Mouse (Mus musculus): ENCODE data around the gene Cep131.

- TF ChIP-seq CTCF (IDR thresholded peaks at IDR 0.05; ENCODE audit: low read depth) = no peak
- no peak for TF ChIP-seq EP300 (IDR thresholded peaks at IDR 0.05; ENCODE audit: low read depth)
These were observed 53.2 kb downstream of the Cep131 start for GRCm38 (mm10) chr11:120033473-120033872.

Measured in liver, embryonic 14.5 days (tissue).